Mouse (Mus musculus) lung, postnatal 0 days (tissue): Measurements from ENCODE around the gene B4galnt2.

ENCODE experiments used
- CTCF ChIP-seq: IDR thresholded peaks from 2 replicates; pipeline ENCODE4 v1.5.1; 2016; ENCODE audit warnings: antibody characterized with exemption, mild to moderate bottlenecking
- EP300 ChIP-seq: IDR thresholded peaks from 2 replicates; pipeline ENCODE4 v1.6.1; 2016; ENCODE audit warnings: antibody characterized with exemption, mild to moderate bottlenecking, control low read depth

DNA sequence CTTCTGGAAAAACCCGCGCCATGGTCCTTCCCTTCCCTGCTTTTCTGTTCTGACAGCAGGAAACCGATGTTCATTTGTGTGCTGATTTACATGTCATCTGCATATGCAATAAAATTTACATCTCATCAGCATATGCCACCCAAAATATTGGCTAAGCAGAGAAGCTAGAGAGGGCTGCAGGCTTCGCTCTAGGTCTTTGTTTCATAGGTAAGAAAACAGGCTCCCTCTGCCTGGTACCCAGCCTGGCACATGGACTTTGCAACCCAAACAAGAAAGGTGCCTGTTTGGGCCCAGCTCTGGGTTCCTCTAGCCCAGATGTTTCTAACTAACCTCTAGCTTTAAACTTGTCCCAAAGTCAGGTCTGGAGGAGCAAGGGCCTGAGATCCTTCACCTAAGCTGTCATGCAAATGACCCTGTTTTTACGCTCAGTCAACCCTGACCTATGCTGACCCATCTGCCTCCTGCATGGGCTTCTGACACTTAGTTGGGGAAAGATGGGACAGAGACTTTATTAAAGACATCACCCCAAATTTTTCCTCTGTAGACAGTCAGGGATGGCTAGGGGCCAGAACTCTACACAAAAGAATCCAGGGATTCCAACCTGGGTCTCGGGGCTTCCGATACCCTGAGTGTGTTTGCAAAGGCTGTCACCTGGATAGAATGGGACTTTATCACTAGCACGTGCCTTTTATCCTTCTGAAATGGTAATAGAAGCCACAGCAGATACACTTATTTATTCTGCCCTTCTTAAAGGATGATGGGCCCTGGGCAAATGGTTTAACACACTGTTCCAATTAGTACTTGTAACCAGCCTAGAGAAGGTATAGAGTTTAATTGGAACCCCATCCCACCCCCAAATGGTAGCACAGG is 75.5 kb downstream of the B4galnt2 start:
- TF ChIP-seq CTCF: no peak
- TF ChIP-seq EP300: no peak
